Mouse (Mus musculus) lung, embryonic 14.5 days (tissue): ENCODE data around the gene Rbm33. TPM values are rescaled to one million over a fixed set of nuclear protein-coding genes. Genes with fewer than 3 reads are reported as not detected.

Experiments
- ATAC-seq: fragments of 200-750 bp; cut with Nextera tagmentation; 2 replicates; pipeline ENCODE4 v1.8.0; 2017; ENCODE audit warnings: mild to moderate bottlenecking, moderate TSS enrichment, moderate library complexity; ENCODE audit not compliant: insufficient read depth
- DNase-seq: peaks from one replicate; pipeline ENCODE4 v3.0.0-alpha.2; 2015
- H3K27ac ChIP-seq: fragments of 300-500 bp; sonication (generic); 2 replicates; pipeline ENCODE4 v1.5.1; 2014; ENCODE audit warnings: low read depth, mild to moderate bottlenecking, moderate library complexity
- H3K27me3 ChIP-seq: fragments of 300-500 bp; sonication (generic); 2 replicates; pipeline ENCODE4 v1.6.1; 2014; ENCODE audit warnings: low read length, control low read depth; ENCODE audit not compliant: insufficient read depth
- H3K36me3 ChIP-seq: fragments of 300-500 bp; sonication (generic); 2 replicates; pipeline ENCODE4 v1.6.1; 2014; ENCODE audit warnings: control low read depth; ENCODE audit not compliant: insufficient read depth
- H3K4me1 ChIP-seq: fragments of 300-500 bp; sonication (generic); 2 replicates; pipeline ENCODE4 v1.6.1; 2014; ENCODE audit warnings: antibody characterized with exemption, control low read depth; ENCODE audit not compliant: insufficient read depth
- H3K4me2 ChIP-seq: fragments of 300-500 bp; sonication (generic); 2 replicates; pipeline ENCODE4 v1.6.1; 2014; ENCODE audit warnings: mild to moderate bottlenecking
- H3K4me3 ChIP-seq: fragments of 300-500 bp; sonication (generic); 2 replicates; pipeline ENCODE4 v1.5.1; 2014; ENCODE audit warnings: low read depth, low read length
- H3K9ac ChIP-seq: fragments of 300-500 bp; sonication (generic); 2 replicates; pipeline ENCODE4 v1.6.1; 2014
- H3K9me3 ChIP-seq: fragments of 300-500 bp; sonication (generic); 2 replicates; pipeline ENCODE4 v1.6.1; 2016; ENCODE audit warnings: low read depth, low read length, control low read depth
- CTCF ChIP-seq: IDR thresholded peaks from 2 replicates; pipeline ENCODE4 v1.5.1; 2016; ENCODE audit warnings: antibody characterized with exemption, low read depth
- WGBS: fragments of 180-500 bp; shearing (Covaris S2); extraction: QIAGEN DNeasy Blood & Tissue Kit; methylation state at CpG from one replicate; pipeline ENCODE4 v1.1.7; 2014; 5-methylcytosine and 5-hydroxymethylcytosine counted together
- polyA plus RNA-seq: library from polyadenylated mRNA; unstranded; fragments of >200 nt; fragmentation: Nextera tagmentation; extraction: Ambion mirVana; gene quantifications from 2 replicates; pipeline ENCODE4 v1.2.1, GENCODE M21; 2014

The Rbm33 gene
- polyA plus RNA-seq, 1 experiment from 2014 or later: 17.9 TPM

- ATAC-seq (no peak), DNase-seq (no peak)
- Histone ChIP-seq H3K27ac (no peak overlapping the region), H3K9me3 (no peaks in the 10 kb centered on the region), H3K4me2 (no peak overlapping the region), H3K27me3 (no peaks in the 10 kb centered on the region), H3K4me1 (no peaks in the 10 kb centered on the region), H3K4me3 (no peak overlapping the region), H3K36me3 (peaks cover 34% of the 10 kb centered on the region), H3K9ac (no peak overlapping the region)
- no peak for TF ChIP-seq CTCF
- 77% methylated on average over 1 of the region's 1 CpGs for WGBS
Measured at GRCm38 (mm10) chr5:28402756-28403155, 85.8 kb downstream of the Rbm33 start.

- Histone ChIP-seq H3K9me3 (no peaks in the 10 kb centered on the region), H3K4me1 (no peaks in the 10 kb centered on the region), H3K36me3 (peaks cover 47% of the 10 kb centered on the region), H3K4me2 (no peak overlapping the region), H3K9ac (no peak overlapping the region), H3K27ac (no peak overlapping the region), H3K4me3 (no peak overlapping the region), H3K27me3 (no peaks in the 10 kb centered on the region)
- DNase-seq: no peak
- no peak for TF ChIP-seq CTCF
- no peak for ATAC-seq
- WGBS: 80% methylated on average over 3 of the region's 3 CpGs
Measured at GRCm38 (mm10) chr5:28406662-28407061, 89.7 kb downstream of the Rbm33 start.

GRCm38 (mm10) chr5:28412006-28412685, 95.2 kb downstream of the Rbm33 start:
- H3K9ac ChIP-seq: no peak overlapping the region
- no peaks in the 10 kb centered on the region for H3K9me3 ChIP-seq
- H3K36me3 ChIP-seq: peaks cover 95% of the 10 kb centered on the region
- H3K27ac ChIP-seq: no peak overlapping the region
- no peak for TF ChIP-seq CTCF
- DNase-seq (no peak), ATAC-seq (no peak)
- 85% methylated on average over 2 of the region's 2 CpGs for WGBS
- no peaks in the 10 kb centered on the region for H3K27me3 ChIP-seq
- no peak overlapping the region for H3K4me2 ChIP-seq
- no peak overlapping the region for H3K4me3 ChIP-seq
- H3K4me1 ChIP-seq: no peaks in the 10 kb centered on the region

- H3K36me3 ChIP-seq: peaks cover 94% of the 10 kb centered on the region
- no peak overlapping the region for H3K27ac ChIP-seq
Measured at GRCm38 (mm10) chr5:28413533-28413932, 96.6 kb downstream of the Rbm33 start.

GRCm38 (mm10) chr5:28414076-28414475, 97.2 kb downstream of the Rbm33 start:
- Histone ChIP-seq H3K9me3 (no peaks in the 10 kb centered on the region), H3K36me3 (peaks cover 92% of the 10 kb centered on the region), H3K27ac (no peak overlapping the region), H3K27me3 (no peaks in the 10 kb centered on the region), H3K4me1 (no peaks in the 10 kb centered on the region), H3K4me2 (no peak overlapping the region), H3K4me3 (no peak overlapping the region), H3K9ac (no peak overlapping the region)
- no peak for TF ChIP-seq CTCF
- DNase-seq (no peak), ATAC-seq (no peak)
- 84% methylated on average over 3 of the region's 3 CpGs for WGBS

More at GRCm38 (mm10) chr5:28413533-28413932, 96.6 kb downstream of the Rbm33 start:
- Histone ChIP-seq H3K27me3 (no peaks in the 10 kb centered on the region), H3K4me3 (no peak overlapping the region), H3K4me2 (no peak overlapping the region), H3K9me3 (no peaks in the 10 kb centered on the region), H3K4me1 (no peaks in the 10 kb centered on the region), H3K9ac (no peak overlapping the region)
- no peak for DNase-seq
- TF ChIP-seq CTCF: no peak
- WGBS: 83% methylated on average over 5 of the region's 5 CpGs
- ATAC-seq: no peak

- no peak overlapping the region for H3K4me3 ChIP-seq
- no peak overlapping the region for H3K9ac ChIP-seq
- no peak for ATAC-seq
- H3K27me3 ChIP-seq: no peaks in the 10 kb centered on the region
- H3K4me2 ChIP-seq: no peak overlapping the region
- H3K27ac ChIP-seq: no peak overlapping the region
- no peak for TF ChIP-seq CTCF
- H3K36me3 ChIP-seq: peaks cover 84% of the 10 kb centered on the region
- DNase-seq: no peak
- no peaks in the 10 kb centered on the region for H3K4me1 ChIP-seq
- H3K9me3 ChIP-seq: no peaks in the 10 kb centered on the region
Measured at GRCm38 (mm10) chr5:28416029-28416428, 99.1 kb downstream of the Rbm33 start.

- DNase-seq: no peak
- no peak overlapping the region for H3K27ac ChIP-seq
- TF ChIP-seq CTCF: no peak
- H3K9ac ChIP-seq: no peak overlapping the region
- H3K4me3 ChIP-seq: no peak overlapping the region
- 84% methylated on average over 10 of the region's 10 CpGs for WGBS
- peaks cover 57% of the 10 kb centered on the region for H3K36me3 ChIP-seq
- no peaks in the 10 kb centered on the region for H3K4me1 ChIP-seq
- H3K4me2 ChIP-seq: no peak overlapping the region
- no peaks in the 10 kb centered on the region for H3K27me3 ChIP-seq
- ATAC-seq: no peak
- no peaks in the 10 kb centered on the region for H3K9me3 ChIP-seq
Measured at GRCm38 (mm10) chr5:28418734-28419133, 101.8 kb downstream of the Rbm33 start.
